Mouse (Mus musculus): ENCODE data around the gene Rnf24.
"Not testable (repeated sequence)": the region's sequence is repeated elsewhere in the genome, so short reads cannot be mapped to it uniquely, and the experiment has no call there.

Rnf24 gene

DNA sequence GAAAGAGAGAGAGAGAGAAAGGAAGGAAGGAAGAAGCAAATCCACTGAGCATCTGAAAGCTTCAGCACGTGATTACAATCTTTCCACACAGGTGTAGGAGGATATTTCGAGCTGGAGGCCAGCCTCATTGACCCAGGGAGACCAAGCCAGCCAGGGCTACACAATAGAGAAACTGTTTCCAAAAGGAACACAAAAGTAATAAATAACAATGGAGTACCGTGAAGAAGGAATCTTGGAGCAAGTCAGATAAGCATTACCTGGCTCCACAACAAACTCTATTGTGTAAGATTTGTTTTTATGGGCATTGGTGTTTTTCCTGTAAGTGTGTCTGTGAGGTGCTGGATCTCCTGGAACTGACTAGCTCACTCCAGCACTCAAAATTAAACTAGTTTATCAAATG lies 7.1 kb downstream of the Rnf24 start:
- no peak for DNase-seq (ENCODE audit: extremely low spot score, low read depth, low spot score)

DNA sequence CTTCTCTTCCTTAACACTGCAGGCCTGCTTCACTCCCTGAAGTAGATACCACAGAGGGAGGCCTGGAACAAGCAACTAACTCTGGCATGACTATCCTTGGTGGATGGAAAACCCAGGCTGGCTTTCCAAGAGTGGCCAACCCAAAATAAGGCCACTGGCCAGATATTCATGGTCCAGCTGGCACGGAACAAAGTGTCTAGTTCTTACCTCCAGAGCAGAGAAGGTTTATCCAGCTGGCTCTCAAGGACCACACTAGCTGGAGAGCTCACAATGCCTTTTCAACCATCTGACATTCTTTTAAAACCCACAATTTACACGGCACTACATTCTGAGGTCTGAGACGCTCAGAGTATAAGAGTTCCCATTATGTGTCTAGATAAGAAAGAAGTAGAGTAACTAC lies 8.2 kb downstream of the Rnf24 start:
- DNase-seq (ENCODE audit: extremely low spot score, low read depth, low spot score) = no peak

DNA sequence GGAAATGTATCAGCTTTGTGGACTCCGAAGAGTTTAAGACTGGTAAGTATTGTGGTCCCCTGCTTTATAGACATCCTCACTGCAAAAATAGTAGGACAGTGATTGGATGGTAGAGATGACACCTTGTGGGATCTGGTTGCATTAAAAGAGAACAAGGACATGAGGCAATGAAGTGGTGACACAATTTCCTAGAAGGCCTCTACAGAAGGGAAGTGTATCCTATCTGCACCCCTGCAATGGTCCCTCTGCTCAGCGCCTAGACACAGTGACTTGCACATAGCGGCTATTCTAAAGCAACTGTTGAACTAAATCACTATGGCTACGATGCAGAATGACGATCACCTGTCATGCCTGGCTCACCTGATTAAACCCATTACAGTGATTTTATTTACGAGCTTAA lies 15.1 kb downstream of the Rnf24 start:
- no peak for DNase-seq (ENCODE audit: extremely low spot score, low read depth, low spot score)

DNA sequence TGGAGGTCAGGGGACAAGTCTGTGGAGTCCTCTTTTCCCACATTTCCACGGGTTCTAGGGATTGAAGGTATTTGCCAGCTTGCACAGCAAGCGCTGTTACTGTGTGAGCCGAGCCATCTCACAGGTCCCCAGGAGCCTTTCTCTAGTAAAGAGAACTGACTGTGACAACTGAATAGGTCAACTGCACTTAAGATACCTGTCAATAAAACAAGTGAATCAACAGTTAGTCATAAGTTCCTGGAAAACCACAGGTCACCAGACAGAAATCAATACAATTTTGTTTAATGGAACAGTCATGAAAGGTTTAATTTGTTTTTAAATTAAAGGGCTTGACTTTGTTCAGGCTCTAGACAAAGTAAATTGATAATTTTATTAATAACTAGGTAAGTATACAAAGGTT lies 22.1 kb downstream of the Rnf24 start:
- DNase-seq (ENCODE audit: extremely low spot score, low read depth, low spot score) = no peak

DNA sequence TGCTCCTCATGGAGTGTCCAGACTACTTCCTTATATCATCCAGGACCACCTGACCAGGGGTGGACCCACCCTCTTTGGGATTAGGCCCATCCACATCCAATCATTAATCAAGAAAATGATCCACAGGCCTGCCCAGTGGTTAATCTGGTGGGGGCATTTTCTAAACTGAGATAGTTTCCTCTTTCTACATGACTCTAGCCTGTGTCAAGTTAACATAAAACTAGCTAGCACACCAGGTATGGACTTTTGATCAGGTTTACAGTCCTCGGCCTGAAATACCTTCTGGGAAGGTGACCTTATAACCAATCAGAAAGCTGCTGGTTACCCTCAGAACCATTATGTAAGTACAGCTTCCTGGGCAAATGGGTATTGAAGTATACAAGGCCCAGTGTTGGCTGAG lies 23.7 kb downstream of the Rnf24 start:
- DNase-seq (ENCODE audit: extremely low spot score, low read depth, low spot score) = no peak

DNA sequence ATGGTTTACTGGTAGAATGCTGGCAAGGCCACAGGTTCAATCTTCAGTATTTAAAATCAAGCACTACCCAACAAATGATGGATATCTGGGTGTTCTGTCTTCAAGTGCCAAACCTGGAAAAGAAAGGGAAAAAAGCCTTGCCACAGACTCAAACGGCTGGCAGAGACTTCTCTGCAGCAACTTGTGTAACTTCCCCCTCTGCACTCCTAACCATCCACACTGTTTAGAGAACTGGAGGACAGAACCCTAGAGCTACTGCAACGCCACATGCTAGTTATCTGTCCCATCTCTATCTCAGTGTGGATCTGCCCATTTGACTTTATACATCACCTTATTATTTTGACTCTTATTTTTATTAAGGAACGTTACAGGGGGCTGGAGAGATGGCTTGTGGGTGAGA lies 26.6 kb downstream of the Rnf24 start:
- DNase-seq (ENCODE audit: extremely low spot score, low read depth, low spot score) = no peak

DNA sequence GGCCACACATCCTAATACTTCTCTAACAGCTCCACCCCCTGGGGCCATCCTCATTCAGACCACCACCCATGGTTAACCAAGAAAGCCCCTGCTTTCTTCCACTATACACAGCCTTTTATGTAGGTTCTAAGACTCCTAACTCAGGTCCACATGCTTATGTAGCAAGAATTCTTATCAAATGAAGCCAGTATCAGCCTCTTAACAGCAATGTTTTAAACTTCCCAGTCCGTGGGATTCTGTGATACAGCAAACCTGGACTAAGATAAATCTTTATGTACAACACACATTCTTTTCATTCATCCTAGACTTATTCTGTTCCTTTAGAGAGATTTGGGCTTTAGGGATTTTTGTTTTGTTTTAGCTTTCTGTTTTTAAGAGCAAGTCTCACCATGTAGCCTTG lies 29.0 kb downstream of the Rnf24 start:
- no peak for DNase-seq (ENCODE audit: extremely low spot score, low read depth, low spot score)

DNA sequence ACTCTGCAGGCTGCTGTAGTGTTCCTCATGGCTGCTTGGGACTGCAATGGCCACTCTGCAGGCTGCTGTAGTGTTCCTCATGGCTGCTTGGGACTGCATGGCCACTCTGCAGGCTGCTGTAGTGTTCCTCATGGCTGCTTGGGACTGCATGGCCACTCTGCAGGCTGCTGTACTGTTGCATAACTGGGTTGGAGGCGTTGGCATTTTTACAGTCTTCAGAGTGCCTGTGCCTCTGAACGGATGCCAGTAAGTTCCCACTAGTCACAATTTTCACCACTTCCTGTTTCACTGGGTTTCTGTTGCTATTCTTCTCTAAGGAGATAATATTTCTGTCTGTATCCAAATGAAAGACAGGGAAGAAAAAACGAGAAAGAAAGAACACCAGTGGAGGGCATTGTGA lies 31.5 kb downstream of the Rnf24 start:
- not testable (repeated sequence) for DNase-seq (ENCODE audit: extremely low spot score, low read depth, low spot score)

DNA sequence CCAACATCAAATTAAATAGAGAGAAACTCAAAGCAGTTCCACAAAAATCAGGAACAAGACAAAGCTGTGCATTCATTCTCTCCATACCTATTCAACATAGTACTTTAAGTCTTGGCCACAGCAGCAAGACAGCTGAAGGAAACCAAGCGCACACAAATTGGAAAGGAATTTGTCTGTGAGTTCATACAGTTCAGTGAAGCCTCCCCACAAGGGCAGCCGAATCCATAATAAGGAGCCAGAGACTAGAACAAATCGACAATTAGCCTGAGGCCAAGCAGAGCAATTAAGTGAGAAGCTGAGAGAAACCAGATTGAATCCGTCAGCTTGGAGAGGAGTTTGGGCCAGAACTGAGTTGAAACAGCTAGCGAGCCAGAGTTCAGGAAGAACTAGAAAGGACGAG lies 33.3 kb downstream of the Rnf24 start:
- DNase-seq (ENCODE audit: extremely low spot score, low read depth, low spot score) = no peak

DNA sequence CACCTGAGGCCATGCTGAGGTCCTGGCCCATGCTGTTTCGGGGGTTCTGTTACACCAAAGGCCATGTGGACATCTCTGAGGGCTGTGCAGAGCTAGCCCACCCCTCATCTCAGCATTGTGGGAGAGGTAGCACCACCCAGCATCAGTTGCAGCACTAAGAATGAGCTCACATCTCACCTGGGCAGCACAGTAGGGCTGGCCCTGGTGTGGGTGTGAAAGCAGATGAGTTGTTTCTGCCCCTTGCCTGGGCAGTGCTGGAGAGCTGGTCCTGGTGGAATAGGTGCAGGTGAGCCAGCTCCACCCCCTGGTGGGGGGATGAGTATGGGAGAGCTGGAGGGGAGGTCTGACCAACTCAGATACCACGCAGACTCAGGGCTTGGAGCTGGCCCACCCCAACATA lies 36.5 kb downstream of the Rnf24 start:
- no peak for DNase-seq (ENCODE audit: extremely low spot score, low read depth, low spot score)

DNA sequence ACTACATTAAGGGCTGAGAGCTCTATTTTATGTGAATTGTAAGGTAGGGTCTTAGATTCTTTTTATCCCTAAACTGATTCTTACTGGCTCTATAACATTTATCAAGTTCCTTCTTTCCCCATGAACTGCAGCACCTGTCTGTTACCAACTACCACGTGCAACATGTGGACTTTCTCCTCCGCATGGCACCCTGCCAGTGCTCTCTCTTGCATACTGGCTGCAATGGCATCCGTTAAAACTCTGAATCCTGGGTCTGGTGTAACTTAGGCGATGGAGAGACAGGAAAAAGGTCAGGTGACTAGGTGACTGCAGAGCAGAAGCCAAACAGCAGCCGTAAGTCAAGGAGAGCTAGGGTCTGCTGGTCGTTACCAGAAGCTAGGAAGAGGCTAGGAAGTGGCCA lies 43.4 kb downstream of the Rnf24 start:
- DNase-seq (ENCODE audit: extremely low spot score, low read depth, low spot score) = no peak

DNA sequence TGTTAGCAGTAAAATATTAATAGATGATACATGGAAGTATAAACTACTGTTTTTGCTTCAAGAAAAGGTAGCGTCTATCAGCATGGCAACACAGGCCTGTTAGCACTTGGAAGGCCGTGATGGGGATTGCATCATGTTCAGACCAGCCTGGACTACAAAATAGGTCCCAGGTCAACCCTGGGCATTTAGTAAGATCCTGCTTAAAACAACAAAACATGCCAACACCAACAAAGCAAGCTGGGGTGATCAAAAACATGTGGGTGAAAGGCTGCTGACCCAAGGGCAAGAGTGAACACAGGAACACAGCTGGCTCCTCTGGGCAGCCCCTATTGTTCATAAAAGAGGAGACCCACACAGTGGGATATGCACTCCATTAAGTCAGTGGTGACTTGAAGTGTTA lies 44.9 kb downstream of the Rnf24 start:
- DNase-seq (ENCODE audit: extremely low spot score, low read depth, low spot score) = no peak

DNA sequence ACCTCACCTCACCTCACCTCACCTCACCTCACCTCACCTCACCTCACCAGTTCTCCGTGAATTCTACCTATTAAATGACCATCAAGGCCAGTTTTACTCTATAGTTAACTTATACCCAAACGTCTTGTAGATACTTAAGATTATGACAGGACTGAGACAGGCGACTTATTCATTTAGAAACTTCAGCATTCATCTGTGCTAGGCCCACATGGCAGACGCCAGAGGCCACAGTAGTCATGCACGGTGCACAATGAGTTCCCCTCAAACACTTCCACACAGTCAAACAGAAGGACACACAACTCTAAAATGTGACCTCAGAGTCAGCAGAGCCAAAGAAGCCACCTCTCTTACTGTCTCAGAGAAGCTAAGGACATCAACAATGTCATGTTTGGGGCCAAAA lies 45.3 kb downstream of the Rnf24 start:
- no peak for DNase-seq (ENCODE audit: extremely low spot score, low read depth, low spot score)

DNA sequence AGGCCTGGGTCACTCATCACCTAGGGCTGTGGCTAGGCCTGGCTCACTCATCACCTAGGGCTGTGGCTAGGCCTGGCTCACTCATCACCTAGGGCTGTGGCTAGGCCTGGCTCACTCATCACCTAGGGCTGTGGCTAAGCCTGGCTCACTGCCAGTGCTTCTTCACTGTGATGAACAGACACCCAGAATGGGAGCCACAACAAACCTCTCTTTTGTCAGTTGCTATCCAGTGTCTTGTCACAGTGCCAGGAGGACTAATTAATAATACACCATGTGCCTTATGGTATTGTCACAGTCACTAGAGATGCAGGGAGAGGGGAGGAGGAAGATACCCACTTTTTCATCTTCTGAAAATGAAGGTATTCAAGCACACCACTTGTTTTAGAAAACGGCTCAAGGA lies 47.5 kb downstream of the Rnf24 start:
- not testable (repeated sequence) for DNase-seq (ENCODE audit: extremely low spot score, low read depth, low spot score)

DNA sequence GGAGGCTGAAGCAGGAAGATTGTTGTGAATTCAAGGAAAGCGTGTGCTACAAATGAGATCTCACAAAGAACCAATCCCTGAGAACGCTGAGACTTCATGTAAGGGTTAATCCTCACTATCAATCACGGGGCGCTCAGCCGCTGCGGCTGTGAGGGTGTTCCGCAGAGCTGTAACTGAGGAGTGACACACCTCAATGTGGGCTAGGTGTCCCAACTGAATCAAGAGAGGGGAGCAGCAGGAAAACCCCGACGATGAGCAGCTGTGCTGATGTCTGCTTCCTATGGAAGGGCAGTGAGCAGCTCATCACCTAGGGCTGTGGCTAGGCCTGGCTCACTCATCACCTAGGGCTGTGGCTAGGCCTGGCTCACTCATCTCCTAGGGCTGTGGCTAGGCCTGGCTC lies 48.2 kb downstream of the Rnf24 start:
- DNase-seq (ENCODE audit: extremely low spot score, low read depth, low spot score) = no peak

DNA sequence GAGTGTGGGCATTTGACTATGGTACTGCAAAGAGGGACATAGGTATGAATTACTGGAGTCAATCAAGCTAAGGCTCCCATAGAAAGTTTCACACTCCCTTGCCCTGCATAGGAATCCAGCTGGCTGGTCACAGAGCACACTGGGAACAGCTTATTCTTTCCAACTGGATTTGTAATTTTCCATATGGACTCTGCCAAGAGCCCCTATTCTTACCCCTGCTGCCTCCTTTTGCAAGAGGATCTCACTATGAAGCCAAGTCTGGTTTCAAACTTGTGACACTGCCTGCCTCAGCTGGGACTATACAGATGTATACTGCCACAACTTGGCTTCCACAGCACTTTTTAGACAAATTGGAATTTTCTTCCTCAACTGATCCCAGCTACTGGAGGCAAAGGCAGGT lies 51.1 kb downstream of the Rnf24 start:
- no peak for DNase-seq (ENCODE audit: extremely low spot score, low read depth, low spot score)

DNA sequence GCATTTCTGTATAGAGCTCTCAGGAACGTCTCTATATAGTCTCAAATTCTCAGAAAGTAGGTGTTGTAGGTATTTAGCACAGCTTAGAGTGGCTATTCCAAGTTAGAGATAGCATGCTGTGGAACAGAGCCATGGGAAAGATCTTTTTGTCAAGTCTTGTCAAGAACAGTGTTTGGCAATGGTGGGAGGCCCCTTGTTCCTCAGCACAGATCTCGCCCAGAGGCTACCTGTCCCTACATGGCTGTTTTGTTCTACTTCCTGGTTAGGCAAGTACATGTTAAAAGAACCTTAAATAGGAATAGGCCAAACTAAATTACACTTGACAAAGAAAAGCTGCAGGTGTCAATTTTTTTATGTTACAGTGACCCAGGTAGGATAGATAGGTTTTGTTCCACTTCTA lies 52.2 kb downstream of the Rnf24 start:
- no peak for DNase-seq (ENCODE audit: extremely low spot score, low read depth, low spot score)

DNA sequence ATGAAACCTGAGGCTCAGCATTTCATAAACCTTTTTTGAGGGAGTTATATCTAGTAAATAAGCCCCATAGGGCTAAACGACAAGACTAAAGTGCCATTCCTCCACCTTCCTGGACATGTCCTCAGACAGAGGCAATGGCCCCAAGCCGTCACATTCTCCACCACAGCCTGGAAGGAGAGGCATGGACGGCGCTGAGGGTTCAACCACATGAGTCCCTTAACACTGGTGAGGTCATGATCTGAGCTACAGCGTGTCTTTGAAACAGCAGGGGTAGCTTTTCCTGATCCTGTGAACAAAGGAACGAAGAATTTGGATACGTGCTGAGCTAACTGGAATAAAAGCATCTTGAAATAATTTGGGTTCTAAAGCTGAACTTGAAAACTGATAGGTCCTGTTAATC lies 54.0 kb downstream of the Rnf24 start:
- not testable (repeated sequence) for DNase-seq (ENCODE audit: extremely low spot score, low read depth, low spot score)

DNA sequence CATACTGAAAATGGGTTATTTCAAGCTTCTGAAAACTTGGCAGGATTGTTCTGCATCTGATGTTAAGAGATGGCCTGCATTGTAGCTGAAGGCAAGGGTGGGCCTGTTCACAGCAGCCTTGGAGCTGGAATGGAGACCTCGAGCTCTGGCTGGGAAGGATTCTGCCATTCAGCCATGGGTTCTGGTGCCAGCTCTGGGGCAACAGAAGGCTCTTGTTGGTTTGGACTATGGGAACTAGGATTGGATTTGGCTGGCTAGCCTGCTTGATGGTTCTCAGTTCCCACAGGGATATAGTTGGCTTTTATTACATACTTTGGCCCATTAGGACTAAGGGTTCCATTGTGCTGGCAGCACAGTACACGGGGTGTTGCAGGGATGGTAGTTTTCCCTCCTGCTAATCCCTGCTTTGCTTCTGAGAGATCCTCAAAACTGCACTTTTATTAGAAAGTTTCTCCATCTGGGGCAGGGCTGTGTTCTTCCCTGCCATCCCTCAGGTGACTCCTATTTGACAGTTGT lies 55.9 kb downstream of the Rnf24 start:
- no peak for DNase-seq (ENCODE audit: extremely low spot score, low read depth, low spot score)

DNA sequence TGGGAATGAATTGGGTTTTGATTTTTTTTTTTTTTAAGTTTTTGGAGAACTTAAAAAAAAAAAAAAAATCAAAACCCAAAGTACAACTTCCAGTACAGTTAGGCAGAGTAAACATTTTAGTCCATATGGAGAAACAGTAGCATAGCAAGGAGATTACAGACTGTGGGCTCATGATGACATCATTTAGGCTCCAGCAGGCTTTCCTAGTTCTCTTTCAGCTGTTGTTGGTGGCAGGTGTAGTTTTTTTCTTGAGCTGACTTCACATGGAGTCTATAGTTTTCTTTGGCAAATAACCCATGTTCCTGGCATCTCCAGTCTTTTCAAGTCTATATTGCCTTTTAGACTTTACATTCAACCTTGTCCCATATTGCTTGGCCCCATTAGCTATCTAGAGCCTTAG lies 62.0 kb downstream of the Rnf24 start:
- DNase-seq (ENCODE audit: extremely low spot score, low read depth, low spot score) = no peak

DNA sequence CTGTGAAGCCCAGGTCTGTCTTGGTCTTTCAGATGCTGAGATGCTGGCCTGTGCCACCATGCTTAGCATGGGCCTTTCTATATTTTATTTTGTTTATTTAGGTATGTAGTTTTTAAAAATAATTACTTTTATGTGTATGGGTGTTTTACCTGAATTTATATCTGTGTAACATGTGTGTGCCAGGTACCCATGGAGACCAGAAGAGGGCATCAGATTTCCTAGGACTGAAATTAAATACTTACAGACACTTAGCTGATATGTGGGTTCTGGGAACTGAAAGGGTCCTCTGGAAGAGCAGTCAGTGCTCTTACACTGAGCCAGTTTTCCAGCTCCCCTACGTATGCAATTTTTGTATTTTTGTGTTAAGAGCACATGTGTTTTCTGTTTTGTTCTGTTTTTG lies 66.4 kb downstream of the Rnf24 start:
- no peak for DNase-seq (ENCODE audit: extremely low spot score, low read depth, low spot score)

DNA sequence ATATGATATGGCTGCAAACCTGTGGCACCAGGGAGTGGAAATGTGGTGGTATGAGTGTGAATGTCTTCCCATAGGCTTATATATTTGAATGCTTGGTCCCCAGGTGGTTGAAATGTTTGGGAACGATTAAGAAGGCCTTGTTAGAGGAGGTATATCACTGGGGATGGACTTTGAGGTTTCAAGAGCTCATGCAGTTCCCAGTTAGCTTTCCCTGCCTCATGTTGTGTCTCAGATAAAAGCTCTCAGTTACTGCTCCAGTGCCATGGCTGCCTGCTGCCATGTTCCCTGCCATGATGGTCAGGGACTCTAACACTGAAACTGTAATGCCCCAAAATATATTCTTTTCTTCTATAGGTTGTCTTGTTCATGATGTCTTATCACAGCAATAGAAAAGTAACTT lies 71.1 kb downstream of the Rnf24 start:
- DNase-seq (ENCODE audit: extremely low spot score, low read depth, low spot score) = no peak

DNA sequence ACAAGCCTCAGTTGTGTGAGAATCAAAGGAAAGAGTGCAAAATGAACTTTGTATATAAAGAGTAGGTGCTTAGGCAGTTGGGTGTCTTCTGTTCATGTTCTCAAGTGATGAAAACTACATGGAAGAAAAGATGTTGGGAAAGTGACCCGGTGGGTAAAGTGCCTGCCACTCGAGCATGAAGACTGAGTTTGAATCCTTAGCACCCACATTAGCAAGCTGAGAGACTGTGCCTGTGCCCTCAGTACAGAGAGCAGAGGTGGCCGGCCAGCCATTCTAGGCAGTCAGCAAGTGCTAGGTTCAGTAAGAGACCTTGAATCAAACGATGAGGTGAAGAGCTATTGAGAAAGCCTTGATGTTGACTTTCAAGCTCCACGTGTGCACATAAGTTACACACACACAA lies 76.0 kb downstream of the Rnf24 start:
- DNase-seq (ENCODE audit: extremely low spot score, low read depth, low spot score) = no peak

DNA sequence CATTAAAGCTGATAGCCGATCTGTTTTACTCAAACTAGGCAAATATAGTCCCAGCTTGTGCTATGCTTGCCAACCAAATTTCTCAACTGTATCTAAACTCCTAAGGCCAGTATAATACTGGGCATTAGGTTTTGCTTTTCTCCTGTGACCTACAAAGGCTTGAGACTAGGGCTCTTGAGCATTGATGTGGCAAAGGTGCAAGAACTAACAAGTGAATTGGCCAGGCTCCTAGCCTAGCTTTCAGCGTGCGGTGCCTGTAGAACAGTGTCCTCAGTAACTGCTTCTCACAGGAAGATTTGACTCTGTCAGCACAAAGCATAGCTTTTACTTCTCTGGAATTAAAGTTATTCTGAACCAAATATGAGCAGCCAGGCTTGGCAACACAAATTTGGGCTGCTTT lies 77.2 kb downstream of the Rnf24 start:
- no peak for DNase-seq (ENCODE audit: extremely low spot score, low read depth, low spot score)

Measured in hindlimb bud, embryonic 11.5 days (tissue).